Mouse (Mus musculus): Measurements from ENCODE around the gene Dnajc22. TPM values are rescaled to one million over a fixed set of nuclear protein-coding genes. Genes with fewer than 3 reads are reported as not detected.
A peak's percentile ranks its signal among the peaks of the same experiment; 100 is the strongest.

Dnajc22 gene
- polyA plus RNA-seq, 1 experiment from 2014 or later: 1.7 TPM

DNA sequence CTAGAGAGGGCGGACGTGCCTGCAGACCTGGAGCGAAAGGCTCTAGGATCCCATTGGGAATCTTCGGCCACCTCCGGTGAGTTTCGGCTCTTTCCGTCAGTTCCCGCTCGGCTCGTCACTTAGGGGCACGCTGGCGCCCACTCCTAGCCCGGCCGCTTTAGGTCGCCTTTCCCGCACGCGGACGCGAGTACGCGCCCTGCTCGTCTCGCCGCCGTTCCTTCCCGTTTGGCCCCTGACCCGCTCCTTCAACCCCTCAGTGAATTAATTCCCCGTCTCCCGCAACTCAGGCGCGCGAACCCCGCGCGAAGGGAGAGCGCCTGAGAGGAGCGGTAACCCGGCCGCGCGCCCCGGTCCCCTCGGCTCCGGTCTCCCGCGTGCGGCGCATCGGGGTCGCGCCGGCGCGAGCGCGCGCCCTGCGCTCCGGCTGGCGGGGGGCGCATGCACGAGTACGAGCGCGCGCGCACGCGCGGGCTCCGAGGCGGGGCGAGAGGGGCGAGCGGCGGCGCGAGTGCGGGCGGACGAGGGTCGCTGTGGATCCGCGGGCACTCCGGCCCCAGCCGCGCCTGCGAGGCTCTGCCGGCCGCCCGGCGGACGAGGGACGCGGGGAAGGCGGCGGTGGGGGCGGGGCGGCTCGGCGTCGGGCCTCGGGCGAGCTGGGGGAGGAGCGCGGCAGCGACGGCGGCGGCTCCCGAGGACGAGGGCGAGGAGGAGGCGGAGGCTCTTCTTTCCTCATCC lies 33.3 kb downstream of the Dnajc22 start:
- peaks cover 42% of the 10 kb centered on the region for H3K4me1 ChIP-seq (replicated peaks)
- peak overlapping the region; percentile 83 for H3K9ac ChIP-seq (replicated peaks)
- no peaks in the 10 kb centered on the region for H3K36me3 ChIP-seq
- under 1% methylated on average over 88 of the region's 115 CpGs for WGBS
- peak overlapping the region; percentile 68 for H3K4me2 ChIP-seq (replicated peaks)
- H3K9me3 ChIP-seq: no peaks in the 10 kb centered on the region
- peak overlapping the region; percentile 77 for H3K4me3 ChIP-seq (replicated peaks)
- peak; percentile 93 for ATAC-seq
- peak overlapping the region; percentile 95 for H3K27ac ChIP-seq
- H3K27me3 ChIP-seq: no peaks in the 10 kb centered on the region

DNA sequence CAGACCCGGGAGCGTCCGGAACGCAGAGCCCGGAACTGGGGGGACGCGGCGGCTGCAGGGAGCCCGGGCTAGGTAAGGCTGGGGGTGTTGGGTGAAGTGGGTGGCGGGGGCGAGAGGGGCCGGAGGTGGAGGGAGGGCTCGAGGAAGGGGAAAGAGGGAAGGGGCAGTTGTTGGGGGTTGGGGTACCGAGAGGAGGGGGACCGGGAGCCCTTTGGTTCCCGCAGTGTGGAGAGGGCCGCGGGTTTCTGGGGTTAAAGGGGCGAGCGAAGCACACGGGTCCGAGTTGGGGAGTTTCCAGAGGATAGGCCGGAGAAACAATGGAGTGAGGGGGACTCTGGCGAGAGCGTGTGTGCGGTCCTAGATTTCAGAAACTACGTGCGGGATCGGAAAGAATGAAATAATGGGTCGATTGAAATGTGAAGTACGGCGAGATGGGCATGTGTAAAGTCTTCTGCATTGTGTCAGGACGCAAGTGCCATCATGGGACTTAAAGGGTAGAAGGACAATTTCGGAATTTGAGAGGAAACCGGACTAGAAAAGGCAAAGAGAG lies 33.9 kb downstream of the Dnajc22 start:
- H3K27ac ChIP-seq: peak overlapping the region; percentile 95
- no peaks in the 10 kb centered on the region for H3K9me3 ChIP-seq
- peak overlapping the region; percentile 77 for H3K4me3 ChIP-seq (replicated peaks)
- H3K9ac ChIP-seq (replicated peaks): peak overlapping the region; percentile 83
- H3K27me3 ChIP-seq: no peaks in the 10 kb centered on the region
- peak; percentile 77 for ATAC-seq
- peak overlapping the region; percentile 68 for H3K4me2 ChIP-seq (replicated peaks)
- H3K4me1 ChIP-seq (replicated peaks): peaks cover 48% of the 10 kb centered on the region
- WGBS: under 1% methylated on average over 34 of the region's 35 CpGs
- no peaks in the 10 kb centered on the region for H3K36me3 ChIP-seq

DNA sequence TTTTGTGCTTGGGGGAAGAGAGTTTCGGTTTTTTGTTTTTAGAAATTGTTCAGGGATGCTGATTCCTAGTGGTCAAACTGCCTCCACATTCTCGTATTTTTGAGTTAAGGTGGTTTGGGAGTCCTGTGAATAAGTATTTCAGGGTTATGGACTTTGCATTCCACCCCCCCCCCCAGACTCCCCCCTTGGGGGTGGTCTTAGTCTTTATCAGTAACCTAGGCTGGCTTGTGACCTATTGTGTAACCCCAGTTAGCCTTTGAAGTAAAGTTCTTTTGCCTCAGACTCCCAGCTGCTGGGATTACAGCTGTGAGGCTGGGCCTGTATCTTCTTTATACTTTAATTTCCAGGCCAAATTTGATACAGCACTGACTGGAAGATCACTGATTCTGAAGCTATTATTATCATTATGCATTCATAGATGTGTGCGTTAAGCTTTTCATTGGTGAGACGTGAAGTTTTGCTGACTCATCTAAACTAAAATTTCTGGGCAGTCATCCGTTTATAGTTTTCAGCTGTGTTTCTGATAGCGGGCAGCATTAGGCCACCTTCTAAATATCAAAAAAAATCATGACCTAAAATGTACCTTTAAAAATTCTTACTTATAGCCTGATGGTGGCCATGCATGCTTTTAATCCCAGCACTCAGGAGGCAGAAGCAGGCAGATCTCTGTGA lies 35.0 kb downstream of the Dnajc22 start:
- H3K4me2 ChIP-seq (replicated peaks): peak overlapping the region; percentile 68

DNA sequence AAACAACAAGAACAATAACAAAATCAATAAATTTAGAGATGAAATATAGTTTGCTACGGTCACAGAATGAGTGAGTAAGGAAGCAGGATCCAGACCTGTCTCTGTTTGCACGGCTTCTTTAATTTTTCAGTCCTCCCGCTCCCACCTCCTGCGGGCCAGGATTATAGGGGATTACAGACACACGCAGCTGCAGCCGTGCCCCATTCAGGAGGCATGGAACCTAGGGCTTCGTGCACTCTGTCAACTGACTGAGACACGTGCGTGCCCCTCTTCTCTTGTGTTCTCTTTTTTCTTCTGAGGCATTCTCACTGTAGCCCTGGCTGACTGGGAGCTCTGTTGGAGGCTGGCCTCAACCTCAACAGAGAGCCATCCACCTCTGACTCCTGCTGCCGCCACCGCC lies 36.5 kb downstream of the Dnajc22 start:
- H3K4me2 ChIP-seq (replicated peaks): peak overlapping the region; percentile 20
- 0 out of 2 replicates have a peak overlapping the region, but pooled peaks have one; percentile 2 for H3K4me3 ChIP-seq (replicated peaks)
- WGBS: 21% methylated on average over 11 of the region's 11 CpGs
- H3K9ac ChIP-seq (replicated peaks): peak overlapping the region; percentile 24
- no peaks in the 10 kb centered on the region for H3K9me3 ChIP-seq
- 0 out of 2 replicates have a peak overlapping the region, but pooled peaks have one; percentile 14 for H3K27ac ChIP-seq
- 0 out of 2 replicates have a peak, but pooled peaks cover 3% of the 10 kb centered on the region for H3K36me3 ChIP-seq
- H3K27me3 ChIP-seq: no peaks in the 10 kb centered on the region
- peaks cover 48% of the 10 kb centered on the region for H3K4me1 ChIP-seq (replicated peaks)
- ATAC-seq: no peak

More for the DNA sequence above, 35.0 kb downstream of the Dnajc22 start:
- Histone ChIP-seq H3K27ac (no peak overlapping the region), H3K4me1 (replicated peaks) (peaks cover 48% of the 10 kb centered on the region), H3K4me3 (replicated peaks) (peak overlapping the region; percentile 77), H3K9ac (replicated peaks) (peak overlapping the region; percentile 83), H3K27me3 (no peaks in the 10 kb centered on the region), H3K9me3 (no peaks in the 10 kb centered on the region), H3K36me3 (0 out of 2 replicates have a peak, but pooled peaks cover under 1% of the 10 kb centered on the region)
- ATAC-seq: no peak
- 63% methylated on average over 6 of the region's 6 CpGs for WGBS

DNA sequence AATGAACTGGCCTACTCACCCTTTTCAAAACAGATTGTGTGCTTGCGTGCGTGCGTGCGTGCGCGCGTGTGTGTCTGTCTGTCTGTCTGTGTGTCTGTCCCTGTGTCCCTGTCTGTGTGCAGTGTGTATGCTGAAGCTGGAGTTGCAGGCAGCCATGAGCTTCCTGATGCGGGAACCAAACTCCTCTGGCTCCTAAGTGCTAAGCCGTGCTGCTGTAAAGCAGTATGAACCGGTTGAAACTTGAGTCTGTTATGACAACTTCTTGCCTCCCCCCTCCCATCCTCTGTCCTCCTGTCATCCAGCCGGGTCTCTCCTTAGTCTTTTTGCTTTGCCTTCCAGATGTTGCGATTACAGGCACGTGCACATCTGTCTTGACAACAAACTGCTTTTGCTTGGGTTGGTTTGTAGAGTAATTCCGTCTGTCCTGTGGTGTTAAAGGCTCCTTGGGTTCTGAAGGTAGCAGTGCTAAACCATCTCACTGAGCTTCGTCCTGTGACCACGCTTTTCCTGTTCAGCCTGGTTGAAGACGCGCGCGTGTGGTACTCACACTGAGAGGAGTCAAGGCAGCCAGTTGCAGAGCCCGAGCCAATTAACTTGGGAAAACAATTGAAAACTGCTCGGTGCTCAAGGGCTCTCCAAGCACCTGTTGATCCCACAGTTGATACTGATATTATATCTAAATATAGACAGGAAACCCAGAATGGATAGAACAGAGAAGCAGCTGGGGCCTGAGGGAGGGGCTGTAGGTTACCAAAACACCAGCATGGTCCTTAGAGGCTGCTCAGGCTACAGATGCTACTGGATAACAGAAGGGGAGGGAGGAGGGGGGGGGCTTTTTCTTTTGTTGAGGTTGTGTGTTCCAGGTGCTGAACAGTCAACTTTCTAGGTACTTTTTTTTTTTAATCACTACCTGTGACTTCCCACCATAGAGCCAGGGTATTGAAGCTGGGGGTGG lies 37.3 kb downstream of the Dnajc22 start:
- no peak for ATAC-seq
- H3K4me1 ChIP-seq (replicated peaks): peaks cover 48% of the 10 kb centered on the region
- 0 out of 2 replicates have a peak overlapping the region, but pooled peaks have one; percentile 14 for H3K27ac ChIP-seq
- H3K36me3 ChIP-seq: 0 out of 2 replicates have a peak, but pooled peaks cover 3% of the 10 kb centered on the region
- H3K9ac ChIP-seq (replicated peaks): peak overlapping the region; percentile 24
- WGBS: 70% methylated on average over 22 of the region's 22 CpGs
- H3K9me3 ChIP-seq: no peaks in the 10 kb centered on the region
- 0 out of 2 replicates have a peak overlapping the region, but pooled peaks have one; percentile 2 for H3K4me3 ChIP-seq (replicated peaks)
- H3K4me2 ChIP-seq (replicated peaks): peak overlapping the region; percentile 20; the same call in 1 of the 2 replicates
- no peaks in the 10 kb centered on the region for H3K27me3 ChIP-seq

DNA sequence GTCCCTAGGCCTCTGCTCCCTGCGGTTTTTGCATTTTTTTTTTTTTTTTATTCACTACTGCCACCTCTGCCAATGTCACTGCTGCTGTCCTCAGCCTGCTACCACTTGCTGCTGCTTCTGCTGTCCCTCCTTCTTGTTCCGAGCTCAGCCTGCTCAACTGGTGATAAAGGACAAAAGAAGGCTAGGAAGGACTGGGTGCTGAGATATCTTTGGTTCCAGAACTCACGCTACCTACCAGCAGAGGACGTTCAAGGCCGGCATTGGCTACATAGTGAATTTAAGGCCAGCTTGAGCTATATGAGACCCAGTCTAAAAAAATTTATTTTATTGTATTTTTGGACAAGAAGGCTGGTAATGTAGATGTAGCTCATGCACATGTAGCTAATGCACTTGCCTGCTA lies 45.4 kb downstream of the Dnajc22 start:
- Histone ChIP-seq H3K4me2 (replicated peaks) (no peak overlapping the region), H3K36me3 (0 out of 2 replicates have a peak, but pooled peaks cover 9% of the 10 kb centered on the region), H3K27me3 (no peaks in the 10 kb centered on the region), H3K9me3 (no peaks in the 10 kb centered on the region), H3K4me1 (replicated peaks) (peaks cover 10% of the 10 kb centered on the region), H3K4me3 (replicated peaks) (no peak overlapping the region), H3K27ac (no peak overlapping the region), H3K9ac (replicated peaks) (no peak overlapping the region)
- WGBS: 92% methylated on average over 5 of the region's 5 CpGs
- no peak for ATAC-seq

DNA sequence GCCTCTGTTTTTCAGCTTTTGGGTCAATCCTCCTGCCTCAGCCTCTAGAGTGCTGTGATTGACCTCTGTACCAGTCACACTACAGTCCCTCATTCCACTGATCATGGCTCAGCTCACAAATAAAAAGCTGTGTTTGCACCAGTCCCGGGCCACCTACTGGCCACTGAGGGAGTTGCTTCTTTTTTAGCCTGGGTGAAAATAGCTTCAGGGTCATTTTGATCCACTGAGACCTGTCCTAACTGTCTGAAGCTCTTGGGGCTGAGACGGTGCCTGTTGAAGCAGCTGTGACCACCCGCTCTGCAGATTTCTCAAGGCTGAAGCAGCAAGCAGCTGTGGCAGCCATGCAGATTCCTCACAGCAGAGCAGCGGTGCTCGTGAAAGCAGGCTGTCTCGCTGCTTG lies 46.7 kb downstream of the Dnajc22 start:
- Histone ChIP-seq H3K9ac (replicated peaks) (no peak overlapping the region), H3K4me2 (replicated peaks) (no peak overlapping the region), H3K27me3 (no peaks in the 10 kb centered on the region), H3K4me1 (replicated peaks) (peaks cover 10% of the 10 kb centered on the region), H3K36me3 (0 out of 2 replicates have a peak, but pooled peaks cover 9% of the 10 kb centered on the region), H3K9me3 (no peaks in the 10 kb centered on the region), H3K27ac (no peak overlapping the region), H3K4me3 (replicated peaks) (no peak overlapping the region)
- WGBS: 53% methylated on average over 6 of the region's 6 CpGs
- ATAC-seq: no peak

DNA sequence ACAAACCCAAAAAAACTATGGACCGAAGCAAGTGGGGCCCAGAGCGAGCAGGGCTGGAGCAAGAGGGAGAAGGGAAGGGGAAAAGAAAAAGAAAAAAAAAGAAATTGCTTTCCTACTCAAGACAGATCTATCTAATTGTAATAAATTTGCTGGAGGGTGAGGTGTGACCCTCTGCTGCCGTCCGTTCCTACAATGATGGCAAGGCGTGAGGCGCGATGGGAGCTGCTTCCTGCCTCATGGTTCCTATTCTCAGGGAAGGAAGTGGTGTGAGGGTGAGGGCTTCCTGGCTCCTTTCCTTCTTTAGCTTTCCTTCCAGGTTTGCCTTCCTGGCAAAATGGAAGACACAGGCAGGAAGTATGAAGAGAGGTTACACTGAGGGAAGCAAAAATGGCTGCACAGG lies 57.5 kb downstream of the Dnajc22 start:
- peaks cover 52% of the 10 kb centered on the region for H3K36me3 ChIP-seq
- no peak overlapping the region for H3K9ac ChIP-seq (replicated peaks)
- H3K27ac ChIP-seq: no peak overlapping the region
- H3K27me3 ChIP-seq: no peaks in the 10 kb centered on the region
- H3K4me3 ChIP-seq (replicated peaks): no peak overlapping the region
- no peaks in the 10 kb centered on the region for H3K9me3 ChIP-seq
- no peak for ATAC-seq
- no peak overlapping the region for H3K4me2 ChIP-seq (replicated peaks)
- 94% methylated on average over 7 of the region's 7 CpGs for WGBS
- H3K4me1 ChIP-seq (replicated peaks): no peaks in the 10 kb centered on the region

DNA sequence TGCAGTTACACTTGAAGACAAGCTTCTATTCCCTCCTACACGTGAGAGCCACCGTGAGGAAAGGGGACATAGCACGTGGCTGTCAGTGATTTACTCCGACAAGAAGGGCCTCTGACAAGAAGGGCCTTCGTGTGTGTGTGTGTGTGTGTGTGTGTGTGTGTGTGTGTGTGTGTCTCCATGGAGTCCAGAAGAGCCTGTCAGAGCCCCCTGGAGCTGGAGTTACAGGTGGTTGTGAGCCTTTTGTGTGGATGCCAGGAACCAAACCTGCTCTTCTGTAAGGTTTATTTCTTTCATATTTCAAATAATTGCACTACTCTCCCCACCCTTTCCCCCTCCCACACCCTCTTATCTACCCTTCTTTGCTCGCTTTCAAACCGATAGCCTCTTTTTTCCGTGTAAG lies 58.4 kb downstream of the Dnajc22 start:
- peaks cover 44% of the 10 kb centered on the region for H3K36me3 ChIP-seq
- no peak overlapping the region for H3K4me3 ChIP-seq (replicated peaks)
- H3K27ac ChIP-seq: no peak overlapping the region
- no peaks in the 10 kb centered on the region for H3K4me1 ChIP-seq (replicated peaks)
- no peaks in the 10 kb centered on the region for H3K27me3 ChIP-seq
- no peak overlapping the region for H3K9ac ChIP-seq (replicated peaks)
- 86% methylated on average over 8 of the region's 8 CpGs for WGBS
- ATAC-seq: no peak
- no peaks in the 10 kb centered on the region for H3K9me3 ChIP-seq
- H3K4me2 ChIP-seq (replicated peaks): no peak overlapping the region

DNA sequence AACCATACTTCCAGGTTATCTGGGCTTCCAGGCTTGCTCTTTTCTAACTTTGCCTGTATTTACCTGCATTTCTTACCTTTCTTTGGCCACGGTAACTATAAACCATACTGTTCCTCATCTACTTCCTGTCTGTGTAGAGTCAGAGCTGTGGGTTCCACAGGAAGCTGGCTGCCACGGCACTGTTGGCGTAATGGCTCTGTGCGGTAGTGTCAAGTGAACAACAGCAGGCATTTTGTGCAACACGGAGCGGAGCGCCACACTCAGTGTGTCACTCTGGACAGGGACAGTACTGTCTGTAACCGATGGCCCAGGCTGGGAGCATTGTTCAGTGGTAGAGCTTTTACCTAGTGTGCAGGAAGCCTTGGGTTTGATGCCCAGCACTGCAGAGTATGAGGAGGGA lies 60.5 kb downstream of the Dnajc22 start:
- no peak for ATAC-seq

More for the DNA sequence above, 60.5 kb downstream of the Dnajc22 start:
- H3K4me2 ChIP-seq (replicated peaks): no peak overlapping the region
- no peak overlapping the region for H3K4me3 ChIP-seq (replicated peaks)
- WGBS: 95% methylated on average over 8 of the region's 8 CpGs
- no peaks in the 10 kb centered on the region for H3K9me3 ChIP-seq
- H3K36me3 ChIP-seq: peaks cover 31% of the 10 kb centered on the region
- no peaks in the 10 kb centered on the region for H3K27me3 ChIP-seq
- no peaks in the 10 kb centered on the region for H3K4me1 ChIP-seq (replicated peaks)
- no peak overlapping the region for H3K9ac ChIP-seq (replicated peaks)
- no peak overlapping the region for H3K27ac ChIP-seq

Measured in midbrain, embryonic 13.5 days (tissue).